Mouse (Mus musculus) left cerebral cortex, postnatal 14 days (tissue): ENCODE measurements around the gene Tmem87b. TPM values are rescaled to one million over a fixed set of nuclear protein-coding genes. Genes with fewer than 3 reads are reported as not detected.
A peak's percentile ranks its signal among the peaks of the same experiment; 100 is the strongest.

Source experiments
- DNase-seq, 2 experiments: peaks; one replicate each; pipeline ENCODE4 v3.0.0; 2021 to 2022; ENCODE audit warnings: low spot score in 2 of 2, mixed read lengths in 1 of 2
- intact Hi-C: fragments of 180-260 bp; cut with DNase I; formaldehyde crosslinking; loops from one replicate; pipeline ENCODE4 v1.15.1; 2025
- total RNA-seq, 2 experiments: library from RNA; stranded (reverse); gene quantifications; 2 replicates each; pipeline ENCODE4 v1.2.3; 2021

Gene Tmem87b
- total RNA-seq, 2 experiments from 2014 or later, result 32.7 to 33.5 TPM

- intact Hi-C loops, result loop anchor here (1.0 kb wide), 1 partner anchor 119 kb away; the partner anchor contains the start of gene Mertk
- DNase-seq, result no peak
These were observed 1.0 kb upstream of the Tmem87b start for GRCm38 (mm10) chr2:128816916-128817315.

- intact Hi-C loops, result loop anchor here (1.0 kb wide), 1 partner anchor 119 kb away; the partner anchor contains the start of gene Mertk
These were observed 532 bp upstream of the Tmem87b start for GRCm38 (mm10) chr2:128817387-128817785.

GRCm38 (mm10) chr2:128818956-128819643 lies 1.2 kb downstream of the Tmem87b start:
- DNase-seq, result peak in 1 of 2 experiments; percentile 13
- intact Hi-C loops, result loop anchor here (2.0 kb wide), 1 partner anchor 132 kb away; the partner anchor contains the start of gene Anapc1

More at GRCm38 (mm10) chr2:128817387-128817785, 532 bp upstream of the Tmem87b start:
- peak; percentile 80 to 93 for DNase-seq

GRCm38 (mm10) chr2:128820631-128821030 lies 2.7 kb downstream of the Tmem87b start:
- intact Hi-C loops, result loop anchor here (10.0 kb wide), 1 partner anchor 196 kb away; no protein-coding TSS in a partner anchor
- no peak for DNase-seq

GRCm38 (mm10) chr2:128823893-128824292 lies 6.0 kb downstream of the Tmem87b start:
- intact Hi-C loops, result loop anchor here (10.0 kb wide), 1 partner anchor 199 kb away; no protein-coding TSS in a partner anchor
- DNase-seq, result no peak

- intact Hi-C loops, result loop anchor here (10.0 kb wide), 1 partner anchor 203 kb away; no protein-coding TSS in a partner anchor
- no peak for DNase-seq
These were observed 9.9 kb downstream of the Tmem87b start for GRCm38 (mm10) chr2:128827787-128828186.

GRCm38 (mm10) chr2:128832611-128833010 lies 14.7 kb downstream of the Tmem87b start:
- no peak for DNase-seq
- intact Hi-C loops, result no loop called here

- intact Hi-C loops, result no loop called here
- DNase-seq, result no peak
These were observed 15.1 kb downstream of the Tmem87b start for GRCm38 (mm10) chr2:128833035-128833434.

GRCm38 (mm10) chr2:128833435-128833834 lies 15.5 kb downstream of the Tmem87b start:
- intact Hi-C loops, result no loop called here
- DNase-seq, result no peak

- intact Hi-C loops, result no loop called here
- no peak for DNase-seq
These were observed 19.6 kb downstream of the Tmem87b start for GRCm38 (mm10) chr2:128837531-128837930.

- intact Hi-C loops, result no loop called here
- DNase-seq, result no peak
These were observed 20.7 kb downstream of the Tmem87b start for GRCm38 (mm10) chr2:128838611-128839010.

- DNase-seq, result no peak
These were observed 21.6 kb downstream of the Tmem87b start for GRCm38 (mm10) chr2:128839501-128839900.

GRCm38 (mm10) chr2:128842437-128842836 lies 24.5 kb downstream of the Tmem87b start:
- intact Hi-C loops, result loop anchor here (10.0 kb wide), 1 partner anchor 272 kb away; no protein-coding TSS in a partner anchor

More at GRCm38 (mm10) chr2:128839501-128839900, 21.6 kb downstream of the Tmem87b start:
- intact Hi-C loops, result no loop called here

GRCm38 (mm10) chr2:128850036-128850435 lies 32.1 kb downstream of the Tmem87b start:
- intact Hi-C loops, result no loop called here

More at GRCm38 (mm10) chr2:128842437-128842836, 24.5 kb downstream of the Tmem87b start:
- DNase-seq, result no peak

GRCm38 (mm10) chr2:128856673-128857072 lies 38.8 kb downstream of the Tmem87b start:
- intact Hi-C loops, result no loop called here

More at GRCm38 (mm10) chr2:128850036-128850435, 32.1 kb downstream of the Tmem87b start:
- no peak for DNase-seq

GRCm38 (mm10) chr2:128858962-128859361 lies 41.0 kb downstream of the Tmem87b start:
- intact Hi-C loops, result no loop called here

More at GRCm38 (mm10) chr2:128856673-128857072, 38.8 kb downstream of the Tmem87b start:
- no peak for DNase-seq

GRCm38 (mm10) chr2:128859861-128860260 lies 41.9 kb downstream of the Tmem87b start:
- DNase-seq, result no peak
- intact Hi-C loops, result loop anchor here (5.0 to 10.0 kb wide), 2 partner anchors 82 to 405 kb away; partner anchors contain the start of gene Zc3h8

More at GRCm38 (mm10) chr2:128858962-128859361, 41.0 kb downstream of the Tmem87b start:
- DNase-seq, result no peak

GRCm38 (mm10) chr2:128862636-128863035 lies 44.7 kb downstream of the Tmem87b start, which contains the start of gene Fbln7:
Gene Fbln7 (plus strand): TSS chr2:128862981.
- intact Hi-C loops, result loop anchor here (5.0 to 10.0 kb wide), 2 partner anchors 80 to 402 kb away; partner anchors contain the start of gene Zc3h8
- DNase-seq, result no peak

- intact Hi-C loops, result loop anchor here (5.0 to 10.0 kb wide), 2 partner anchors 78 to 401 kb away; partner anchors contain the start of gene Zc3h8
- DNase-seq, result peak in 1 of 2 experiments; percentile 38
These were observed 45.9 kb downstream of the Tmem87b start for GRCm38 (mm10) chr2:128863777-128864331.

GRCm38 (mm10) chr2:128865061-128865460 lies 47.1 kb downstream of the Tmem87b start:
- DNase-seq, result no peak
- intact Hi-C loops, result loop anchor here (10.0 kb wide), 1 partner anchor 400 kb away; no protein-coding TSS in a partner anchor
